Mouse (Mus musculus): Measurements from ENCODE around the gene Mctp2.

- TF ChIP-seq CTCF (IDR thresholded peaks at IDR 0.05; ENCODE audit: low read depth) (peak; percentile 47), EP300 (optimal IDR thresholded peaks at IDR 0.05) (no peak)
Observed at GRCm38 (mm10) chr7:72241269-72241668, 65.1 kb downstream of the Mctp2 start.
